Comparison of ENCODE assay signal across 8 mouse cellular contexts in genomic region chr2:72021845-72022244, GRCm38 (mm10). TPM values are rescaled to one million over a fixed set of nuclear protein-coding genes. Genes with fewer than 3 reads are reported as not detected.
A peak's percentile ranks its signal among the peaks of the same experiment; 100 is the strongest.
DNase-seq lines count a peak whose midpoint lies in the region; ATAC-seq and TF ChIP-seq lines count a peak whose summit lies in the region.

No protein-coding gene starts in this region.

- H3K27ac ChIP-seq in gastrocnemius, adult 2 months = no peak overlapping the region
- H3K27ac ChIP-seq in lung, embryonic 14.5 days (ENCODE audit: low read depth) = no peak overlapping the region
- peak overlapping the region; percentile 37 for H3K27ac ChIP-seq in layer of hippocampus, adult 2 months

- peak; percentile 69 for DNase-seq in gastrocnemius, adult 2 months
- no peak for DNase-seq in gastrocnemius, postnatal 4 days (ENCODE audit: low spot score in 2 of 2)
- DNase-seq in lung, embryonic 14.5 days = peak; percentile 23
- DNase-seq in lung, postnatal 4 days = no peak
- peak; percentile 80 to 88 for DNase-seq in adrenal gland, postnatal 36 days
- peak in 1 of 2 experiments; percentile 55 for DNase-seq in layer of hippocampus, adult 2 months (ENCODE audit: low spot score in 2 of 2)
- no peak for DNase-seq in embryo, embryonic 9.5 days (ENCODE audit: extremely low spot score)

- no peak overlapping the region for H3K4me2 ChIP-seq in lung, embryonic 14.5 days

- intact Hi-C loops in gastrocnemius, adult 2 months (cut with DNase I) = no loop called here

- WGBS in lung, embryonic 14.5 days = 72% methylated on average over 3 of the region's 3 CpGs

- no peak for ATAC-seq in lung, embryonic 14.5 days (ENCODE audit: insufficient read depth)
- ATAC-seq in erythroid progenitor cell, adult 5-6 weeks (replicated peaks; ENCODE audit: low FRiP score, poor library complexity, severe bottlenecking) = no peak

- H3K9me3 ChIP-seq in lung, embryonic 14.5 days (ENCODE audit: low read depth, low read length) = no peaks in the 10 kb centered on the region

- no peak overlapping the region for H3K9ac ChIP-seq in lung, embryonic 14.5 days

- TF ChIP-seq CTCF in gastrocnemius, adult 2 months (IDR thresholded peaks at IDR 0.05) = no peak
- no peak for TF ChIP-seq CTCF in lung, embryonic 14.5 days (IDR thresholded peaks at IDR 0.05; ENCODE audit: low read depth)
- TF ChIP-seq CTCF in layer of hippocampus, adult 2 months (conservative IDR thresholded peaks at IDR 0.05) = peak; percentile 64

- H3K27me3 ChIP-seq in lung, embryonic 14.5 days (ENCODE audit: insufficient read depth, low read length) = no peaks in the 10 kb centered on the region

- no peaks in the 10 kb centered on the region for H3K36me3 ChIP-seq in lung, embryonic 14.5 days (ENCODE audit: insufficient read depth)

- no peaks in the 10 kb centered on the region for H3K4me1 ChIP-seq in lung, embryonic 14.5 days (ENCODE audit: insufficient read depth)

- H3K4me3 ChIP-seq in gastrocnemius, adult 2 months = no peak overlapping the region
- no peak overlapping the region for H3K4me3 ChIP-seq in lung, embryonic 14.5 days (ENCODE audit: low read depth, low read length)
- H3K4me3 ChIP-seq in layer of hippocampus, adult 2 months = no peak overlapping the region

RNA-seq across cellular contexts. Expression of gene Rapgef4, which starts 40.8 kb away (rescaled TPM):
- total RNA-seq in gastrocnemius, adult 2 months (2021) = 1 to 10 TPM; 1.8 to 3.2 TPM
- total RNA-seq in gastrocnemius, postnatal 4 days (2021) = 1 to 10 TPM; 5.8 to 6.1 TPM
- 2.6 and 3.5 TPM in 2 replicates for polyA plus RNA-seq in lung, embryonic 14.5 days (2014; fragmentation: Nextera tagmentation; extraction: Ambion mirVana)
- total RNA-seq in adrenal gland, postnatal 36 days (2021) = 100 to 1,000 TPM; 131 to 359 TPM
- 100 to 1,000 TPM; 381 TPM for total RNA-seq in layer of hippocampus, adult 2 months (2021)
- 0.42 TPM in 1 of 2 replicates, not detected in the other for total RNA-seq in erythroid progenitor cell, adult 5-6 weeks (2015; ENCODE audit: low replicate concordance)
- total RNA-seq in erythroid progenitor cell, adult 5-6 weeks (2017; ENCODE audit: low replicate concordance) = not detected in 2 replicates

Comparison
In these comparisons a context has a peak if more than half of its experiments do, and no peak if none do; other contexts are left out.
1. DNase-seq: peak in gastrocnemius, adult 2 months (single experiment), lung, embryonic 14.5 days (single experiment) and adrenal gland, postnatal 36 days (2 of 2); none in gastrocnemius, postnatal 4 days (0 of 2), lung, postnatal 4 days (0 of 2) and embryo, embryonic 9.5 days (single experiment).
2. RNA of gene Rapgef4, which starts 40.8 kb away (total RNA-seq): 381 TPM in layer of hippocampus, adult 2 months and 131 to 359 TPM in adrenal gland, postnatal 36 days; 5.8 to 6.1 TPM in gastrocnemius, postnatal 4 days, 1.8 to 3.2 TPM in gastrocnemius, adult 2 months and 0.42 TPM in erythroid progenitor cell, adult 5-6 weeks; every median in the first group is over 10 times any median in the second.